Mouse (Mus musculus): ENCODE results near the gene Cyp2u1. TPM values are rescaled to one million over a fixed set of nuclear protein-coding genes. Genes with fewer than 3 reads are reported as not detected.
"Not testable (repeated sequence)": the region's sequence is repeated elsewhere in the genome, so short reads cannot be mapped to it uniquely, and the experiment has no call there.

The Cyp2u1 gene
- 1.2 and 1.3 TPM in 2 replicates for polyA plus RNA-seq (2015; fragmentation: Nextera tagmentation; extraction: Ambion mirVana)

DNA sequence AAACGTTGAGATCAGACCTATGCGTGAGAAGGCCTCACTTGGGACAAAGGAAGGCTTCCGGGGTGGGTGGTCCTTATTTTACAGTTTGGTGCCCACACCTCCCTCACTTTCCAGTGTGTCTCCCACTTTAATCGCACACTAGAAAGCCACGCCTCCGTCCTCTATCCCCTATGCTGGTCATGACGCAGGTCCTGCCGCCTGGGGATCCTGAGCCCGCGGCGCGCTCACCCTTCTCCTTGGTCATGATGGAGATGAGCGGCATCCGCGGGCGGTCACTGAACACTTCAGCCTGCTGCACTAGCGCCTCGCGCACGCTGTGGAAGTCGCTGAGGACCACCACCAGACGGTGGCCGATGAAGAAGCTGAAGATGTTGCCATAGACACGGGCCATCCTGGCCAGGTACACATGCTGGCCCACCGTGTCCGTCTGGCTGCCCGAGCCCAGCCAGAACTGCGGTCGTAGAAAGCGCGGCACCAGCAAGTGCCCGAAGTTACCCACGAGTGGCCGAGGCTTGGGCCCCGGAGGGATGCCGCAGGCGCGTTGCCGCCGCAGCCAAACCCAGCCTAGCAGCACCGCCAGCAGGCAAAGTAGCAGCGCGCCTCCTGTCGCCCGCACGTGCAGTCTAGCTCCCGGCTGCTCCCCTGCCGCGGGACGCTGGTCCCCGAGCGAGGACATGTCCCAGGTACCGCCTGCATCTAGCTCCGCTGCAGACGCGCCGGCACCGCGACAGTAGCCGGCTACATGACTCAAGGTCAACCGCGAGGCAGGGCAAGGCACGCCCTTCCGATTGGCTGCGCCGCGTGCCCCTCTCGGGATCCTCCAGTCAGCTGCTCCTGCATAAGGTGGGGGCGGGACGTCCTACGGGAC is at the start of gene Cyp2u1:
Gene Cyp2u1, minus strand, starts transcription at position 776 of the 868 bp plus-strand sequence.
- WGBS: 1% methylated on average over 71 of the region's 71 CpGs
- Histone ChIP-seq H3K4me1 (peaks cover 10% of the 10 kb centered on the region; the same call in 1 of the 2 replicates), H3K36me3 (no peaks in the 10 kb centered on the region), H3K27ac (no peak within 1 kb of the TSS), H3K9me3 (no peaks in the 10 kb centered on the region), H3K4me3 (peak within 1 kb of the TSS; percentile 76), H3K4me2 (peak within 1 kb of the TSS; percentile 92), H3K9ac (peak within 1 kb of the TSS; percentile 33), H3K27me3 (no peaks in the 10 kb centered on the region)
- peak; percentile 87 for ATAC-seq (ENCODE audit: insufficient number of reproducible peaks, low FRiP score, low TSS enrichment, low read depth)

DNA sequence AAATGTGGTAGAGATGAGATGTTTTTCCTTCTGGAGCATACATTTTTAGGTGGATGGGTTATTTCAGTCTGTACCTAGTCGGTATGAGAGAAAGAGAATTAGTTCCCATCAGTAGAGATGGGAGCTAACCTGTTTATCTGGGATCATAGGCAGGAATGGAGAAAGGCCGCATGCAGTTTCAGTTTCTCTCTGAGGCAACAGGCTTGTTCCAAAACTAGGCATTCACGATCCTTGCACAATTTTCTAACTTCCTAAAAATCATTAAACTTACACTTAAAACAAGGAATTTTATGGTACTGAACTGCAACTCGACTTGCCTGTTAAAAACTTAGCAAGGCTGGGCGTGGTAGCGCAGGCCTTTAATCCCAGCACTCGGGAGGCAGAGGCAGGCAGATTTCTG is 47.5 kb upstream of the Cyp2u1 start:
- no peaks in the 10 kb centered on the region for H3K36me3 ChIP-seq
- H3K27ac ChIP-seq: no peak overlapping the region
- H3K27me3 ChIP-seq: no peaks in the 10 kb centered on the region
- H3K9me3 ChIP-seq: no peaks in the 10 kb centered on the region
- no peak overlapping the region for H3K4me3 ChIP-seq
- no peak for ATAC-seq (ENCODE audit: insufficient number of reproducible peaks, low FRiP score, low TSS enrichment, low read depth)
- H3K4me1 ChIP-seq: no peaks in the 10 kb centered on the region
- H3K4me2 ChIP-seq: no peak overlapping the region
- WGBS: 82% methylated on average over 7 of the region's 7 CpGs
- H3K9ac ChIP-seq: no peak overlapping the region

DNA sequence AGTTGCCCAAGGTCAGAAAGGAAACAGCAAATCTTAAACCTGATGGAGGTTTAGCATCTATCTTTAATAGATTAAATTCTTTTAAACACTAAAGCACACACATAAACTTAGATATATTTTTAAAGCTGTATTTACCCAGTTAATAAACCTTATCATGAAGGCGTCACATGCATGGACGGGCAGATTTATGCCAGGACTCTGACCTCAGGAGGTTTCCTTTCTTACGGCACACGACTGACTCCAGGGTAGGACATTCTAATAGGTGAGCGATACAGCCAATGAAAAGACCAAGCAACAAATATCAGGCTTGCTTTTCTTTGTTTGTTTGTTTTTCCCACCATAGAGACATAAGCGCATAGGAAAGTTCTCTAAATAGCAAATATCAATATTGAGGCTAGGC is 46.0 kb upstream of the Cyp2u1 start:
- no peaks in the 10 kb centered on the region for H3K4me1 ChIP-seq
- 78% methylated on average over 6 of the region's 6 CpGs for WGBS
- H3K4me2 ChIP-seq: no peak overlapping the region
- no peaks in the 10 kb centered on the region for H3K9me3 ChIP-seq
- H3K9ac ChIP-seq: no peak overlapping the region
- H3K27me3 ChIP-seq: no peaks in the 10 kb centered on the region
- no peak for ATAC-seq (ENCODE audit: insufficient number of reproducible peaks, low FRiP score, low TSS enrichment, low read depth)
- H3K4me3 ChIP-seq: no peak overlapping the region
- no peaks in the 10 kb centered on the region for H3K36me3 ChIP-seq
- no peak overlapping the region for H3K27ac ChIP-seq

DNA sequence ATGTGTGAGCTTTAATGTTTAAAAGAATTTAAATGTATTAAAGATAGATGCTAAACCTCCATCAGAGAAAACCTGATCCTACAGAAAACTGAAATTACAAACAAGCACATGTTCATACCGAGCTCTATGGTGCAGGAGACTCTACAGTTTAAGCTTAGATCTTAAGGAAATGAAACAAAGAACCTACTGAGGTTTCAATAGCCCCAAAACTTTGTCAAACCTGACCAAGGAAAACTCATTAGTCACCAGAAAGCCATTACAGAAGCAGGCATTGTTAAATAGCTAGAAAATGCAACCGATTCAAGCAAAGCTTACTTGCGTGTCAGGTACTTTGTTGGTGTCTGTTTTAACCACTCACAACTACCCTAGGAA is 45.5 kb upstream of the Cyp2u1 start:
- ATAC-seq (ENCODE audit: insufficient number of reproducible peaks, low FRiP score, low TSS enrichment, low read depth): no peak
- WGBS: 55% methylated on average over 3 of the region's 3 CpGs
- Histone ChIP-seq H3K27ac (no peak overlapping the region), H3K9me3 (no peaks in the 10 kb centered on the region), H3K9ac (no peak overlapping the region), H3K4me2 (no peak overlapping the region), H3K4me1 (no peaks in the 10 kb centered on the region), H3K36me3 (no peaks in the 10 kb centered on the region), H3K27me3 (no peaks in the 10 kb centered on the region), H3K4me3 (no peak overlapping the region)

DNA sequence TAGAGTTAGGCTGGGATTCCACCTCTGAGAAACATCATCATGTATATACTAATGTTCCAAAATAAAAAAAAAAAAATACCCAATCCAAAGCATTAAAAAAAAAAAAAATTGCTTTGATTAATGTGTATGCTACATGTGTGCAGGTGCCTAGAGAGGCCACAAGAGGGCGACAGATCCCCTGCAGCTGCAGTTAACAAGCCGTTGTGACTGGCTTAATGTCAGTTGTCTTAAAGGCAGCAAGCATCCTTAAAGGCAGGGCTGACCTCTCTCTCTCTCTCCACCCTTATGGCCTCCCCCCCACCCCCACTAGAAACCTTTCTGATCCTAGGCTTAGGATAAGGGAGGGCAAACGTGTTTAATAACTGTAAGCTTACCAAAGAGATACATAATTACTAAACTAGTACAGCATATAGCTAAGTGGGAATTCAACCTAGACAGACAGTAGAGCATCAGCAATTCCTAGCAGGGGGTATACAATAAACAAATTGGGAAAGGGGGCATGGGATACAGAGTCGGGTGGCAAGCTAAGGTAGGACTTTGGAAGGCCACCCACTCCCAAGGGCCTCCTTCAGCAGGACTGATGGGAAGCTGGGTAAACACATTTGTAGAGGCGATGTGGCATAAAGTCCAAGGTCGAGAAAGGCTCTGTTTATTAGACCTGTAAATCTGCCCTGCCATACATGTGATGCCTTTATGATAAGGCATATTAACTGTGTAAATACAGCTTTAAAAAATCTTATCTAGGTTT is 45.0 kb upstream of the Cyp2u1 start:
- Histone ChIP-seq H3K27me3 (no peaks in the 10 kb centered on the region), H3K9ac (no peak overlapping the region), H3K9me3 (no peaks in the 10 kb centered on the region), H3K4me2 (no peak overlapping the region), H3K4me3 (no peak overlapping the region), H3K27ac (no peak overlapping the region), H3K36me3 (no peaks in the 10 kb centered on the region), H3K4me1 (peaks cover 3% of the 10 kb centered on the region; the same call in 1 of the 2 replicates)
- no peak for ATAC-seq (ENCODE audit: insufficient number of reproducible peaks, low FRiP score, low TSS enrichment, low read depth)
- 52% methylated on average over 6 of the region's 6 CpGs for WGBS

DNA sequence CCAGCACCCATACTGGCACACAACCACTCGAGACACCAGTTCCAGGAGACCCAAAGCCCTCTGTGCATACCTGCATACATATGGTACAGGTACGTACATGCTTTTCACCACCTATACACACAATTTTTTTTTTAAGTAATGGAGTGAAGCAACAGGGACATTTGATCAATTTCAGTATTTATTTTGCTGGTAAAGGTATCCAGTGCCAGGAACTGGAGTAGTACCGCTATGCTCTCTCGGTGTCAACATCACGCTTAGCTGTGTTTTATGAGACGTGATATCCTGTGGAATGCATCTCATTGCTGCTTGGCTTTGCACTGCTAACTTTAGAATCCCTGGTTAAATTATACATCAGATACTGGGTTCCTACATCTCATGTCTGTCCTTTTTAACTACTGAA is 42.9 kb upstream of the Cyp2u1 start:
- Histone ChIP-seq H3K27me3 (no peaks in the 10 kb centered on the region), H3K4me2 (no peak overlapping the region), H3K4me1 (peaks cover 3% of the 10 kb centered on the region; the same call in 1 of the 2 replicates), H3K36me3 (no peaks in the 10 kb centered on the region), H3K9me3 (no peaks in the 10 kb centered on the region), H3K9ac (no peak overlapping the region), H3K27ac (no peak overlapping the region), H3K4me3 (no peak overlapping the region)
- ATAC-seq (ENCODE audit: insufficient number of reproducible peaks, low FRiP score, low TSS enrichment, low read depth): no peak
- 86% methylated on average over 6 of the region's 6 CpGs for WGBS

- no peaks in the 10 kb centered on the region for H3K27me3 ChIP-seq
- H3K9ac ChIP-seq: no peak overlapping the region
- no peak overlapping the region for H3K27ac ChIP-seq
- no peak overlapping the region for H3K4me2 ChIP-seq
- 32% methylated on average over 6 of the region's 6 CpGs for WGBS
- H3K36me3 ChIP-seq: no peaks in the 10 kb centered on the region
- H3K4me1 ChIP-seq: peaks cover 3% of the 10 kb centered on the region; the same call in 1 of the 2 replicates
- ATAC-seq (ENCODE audit: insufficient number of reproducible peaks, low FRiP score, low TSS enrichment, low read depth): no peak
- no peaks in the 10 kb centered on the region for H3K9me3 ChIP-seq
- no peak overlapping the region for H3K4me3 ChIP-seq
Observed at GRCm38 (mm10) chr3:131343311-131343710, 40.3 kb upstream of the Cyp2u1 start.

- Histone ChIP-seq H3K27ac (no peak overlapping the region), H3K27me3 (no peaks in the 10 kb centered on the region), H3K4me2 (no peak overlapping the region), H3K36me3 (no peaks in the 10 kb centered on the region), H3K4me1 (peaks cover 3% of the 10 kb centered on the region; the same call in 1 of the 2 replicates), H3K9ac (no peak overlapping the region), H3K4me3 (no peak overlapping the region), H3K9me3 (no peaks in the 10 kb centered on the region)
- ATAC-seq (ENCODE audit: insufficient number of reproducible peaks, low FRiP score, low TSS enrichment, low read depth): no peak
- 52% methylated on average over 3 of the region's 3 CpGs for WGBS
Observed at GRCm38 (mm10) chr3:131340885-131341284, 37.9 kb upstream of the Cyp2u1 start.

DNA sequence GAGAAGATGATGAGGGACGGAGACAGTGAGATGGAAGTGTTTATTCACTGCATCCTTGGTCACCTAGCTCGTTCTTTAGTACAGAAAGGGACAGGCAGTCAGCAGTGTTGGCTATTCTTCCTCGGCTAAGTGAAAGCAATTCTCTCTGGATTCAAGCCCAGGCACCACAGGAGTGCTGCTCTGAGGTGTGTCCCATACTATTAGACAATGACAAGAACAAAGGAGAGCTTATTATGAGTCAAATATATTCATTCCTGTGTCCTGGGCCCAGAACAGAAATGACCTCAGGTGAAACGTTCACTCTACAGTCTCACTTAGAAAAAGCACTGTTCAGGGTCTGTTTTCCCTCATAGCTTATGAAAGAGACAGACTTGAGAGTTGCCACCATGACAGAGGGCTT is 36.3 kb upstream of the Cyp2u1 start:
- no peak overlapping the region for H3K4me2 ChIP-seq
- 76% methylated on average over 4 of the region's 4 CpGs for WGBS
- ATAC-seq (ENCODE audit: insufficient number of reproducible peaks, low FRiP score, low TSS enrichment, low read depth): no peak
- H3K9ac ChIP-seq: no peak overlapping the region
- peaks cover 14% of the 10 kb centered on the region for H3K4me1 ChIP-seq
- no peak overlapping the region for H3K4me3 ChIP-seq
- H3K27me3 ChIP-seq: no peaks in the 10 kb centered on the region
- no peaks in the 10 kb centered on the region for H3K36me3 ChIP-seq
- H3K27ac ChIP-seq: no peak overlapping the region
- H3K9me3 ChIP-seq: no peaks in the 10 kb centered on the region

DNA sequence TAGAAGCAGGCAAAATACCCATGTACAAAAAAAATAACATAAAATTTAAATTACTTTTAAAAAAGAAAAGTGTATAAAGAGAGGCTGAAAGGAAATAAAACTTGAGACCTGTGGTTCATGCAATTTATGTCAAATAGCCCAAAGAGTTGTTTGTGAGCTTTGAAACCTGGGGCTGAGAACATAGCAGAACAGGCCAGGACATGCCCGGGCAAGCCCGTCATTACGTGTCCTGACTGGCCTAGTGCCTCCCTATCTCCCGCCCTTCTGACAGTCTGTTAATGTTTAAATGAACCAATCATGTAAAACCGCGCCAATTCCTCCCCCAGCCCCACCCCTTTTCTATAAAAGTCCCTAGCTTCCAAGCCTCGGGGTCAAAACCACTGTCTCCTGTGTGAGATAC is 34.7 kb upstream of the Cyp2u1 start:
- peaks cover 15% of the 10 kb centered on the region for H3K4me1 ChIP-seq
- not testable (repeated sequence) for H3K4me2 ChIP-seq; H3K27me3 ChIP-seq; H3K27ac ChIP-seq; H3K36me3 ChIP-seq; H3K9ac ChIP-seq; ATAC-seq (ENCODE audit: insufficient number of reproducible peaks, low FRiP score, low TSS enrichment, low read depth); H3K9me3 ChIP-seq; H3K4me3 ChIP-seq
- 89% methylated on average over 7 of the region's 7 CpGs for WGBS

DNA sequence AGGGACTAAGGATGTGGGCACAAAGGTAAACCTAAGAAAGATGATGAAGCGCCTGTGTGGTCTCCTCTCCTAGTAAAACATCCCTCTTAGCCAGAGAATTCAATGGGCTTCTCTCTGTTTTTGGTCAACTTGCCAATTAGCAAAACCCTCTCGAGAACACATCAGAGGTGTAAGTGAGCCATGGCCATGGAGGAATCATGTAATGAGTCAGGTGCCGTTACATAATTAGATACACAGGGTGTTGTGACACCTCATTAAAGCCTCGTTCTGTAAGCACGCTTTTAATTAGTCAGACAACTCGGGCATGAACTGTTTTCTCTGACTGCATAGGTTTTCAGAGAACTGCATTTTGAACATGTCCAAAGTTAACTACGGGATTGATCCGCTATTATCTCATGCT is 33.6 kb upstream of the Cyp2u1 start:
- H3K4me2 ChIP-seq: no peak overlapping the region
- no peak for ATAC-seq (ENCODE audit: insufficient number of reproducible peaks, low FRiP score, low TSS enrichment, low read depth)
- H3K4me3 ChIP-seq: no peak overlapping the region
- peaks cover 15% of the 10 kb centered on the region for H3K4me1 ChIP-seq
- no peaks in the 10 kb centered on the region for H3K36me3 ChIP-seq
- no peak overlapping the region for H3K27ac ChIP-seq
- WGBS: 62% methylated on average over 8 of the region's 8 CpGs
- H3K27me3 ChIP-seq: no peaks in the 10 kb centered on the region
- no peaks in the 10 kb centered on the region for H3K9me3 ChIP-seq
- no peak overlapping the region for H3K9ac ChIP-seq

DNA sequence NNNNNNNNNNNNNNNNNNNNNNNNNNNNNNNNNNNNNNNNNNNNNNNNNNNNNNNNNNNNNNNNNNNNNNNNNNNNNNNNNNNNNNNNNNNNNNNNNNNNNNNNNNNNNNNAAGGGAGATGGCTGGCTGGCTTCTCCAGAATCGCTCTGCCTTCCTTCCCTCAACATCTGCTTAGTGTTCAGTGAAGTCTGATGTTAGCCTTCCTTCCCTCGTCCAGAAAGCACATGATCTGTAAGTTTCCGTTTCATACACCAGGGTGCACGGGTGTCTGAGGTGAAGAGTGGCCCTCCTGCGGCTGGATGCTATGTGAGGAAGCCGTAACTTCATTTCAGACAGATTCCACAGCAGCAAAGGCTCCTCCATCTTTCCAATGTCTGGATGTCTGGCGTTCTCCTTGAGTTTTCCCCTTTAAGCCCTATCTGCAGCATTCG is 32.1 kb upstream of the Cyp2u1 start:
- Histone ChIP-seq H3K4me3 (no peak overlapping the region), H3K36me3 (no peaks in the 10 kb centered on the region), H3K27ac (no peak overlapping the region; the same call in 1 of the 2 replicates), H3K9ac (no peak overlapping the region), H3K27me3 (no peaks in the 10 kb centered on the region), H3K4me2 (peak overlapping the region; percentile 29), H3K9me3 (no peaks in the 10 kb centered on the region), H3K4me1 (peaks cover 15% of the 10 kb centered on the region)
- ATAC-seq (ENCODE audit: insufficient number of reproducible peaks, low FRiP score, low TSS enrichment, low read depth): 0 out of 2 replicates have a peak, but pooled peaks have one; percentile 41
- WGBS: 36% methylated on average over 8 of the region's 8 CpGs

All from limb, embryonic 15.5 days (tissue).